Mouse (Mus musculus): ENCODE data around the gene Dock6.

DNA sequence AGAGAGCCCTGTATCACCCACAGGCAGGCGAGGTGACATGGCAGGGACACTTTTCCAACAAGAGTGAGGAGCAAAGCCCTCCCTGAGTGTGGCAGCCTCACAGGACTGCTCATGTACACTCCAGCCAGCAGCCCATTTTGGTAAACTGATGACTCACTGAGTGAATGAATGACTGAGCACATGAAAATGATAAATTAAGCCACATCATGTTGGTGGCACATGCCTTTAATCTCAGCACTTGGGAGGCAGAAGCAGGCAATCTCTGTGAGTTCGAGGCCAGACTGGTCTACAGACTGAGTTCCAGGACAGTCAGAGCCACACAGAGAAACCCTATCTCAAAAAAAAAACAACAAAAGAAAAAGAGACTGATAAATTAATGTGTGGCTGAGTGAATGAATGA lies 5.1 kb upstream of the Dock6 start:
- TF ChIP-seq CTCF (IDR thresholded peaks at IDR 0.05; ENCODE audit: extremely low read depth, insufficient read depth, low read length) (no peak), POLR2A (IDR thresholded peaks at IDR 0.05; ENCODE audit: extremely low read depth, insufficient read depth, low read length) (no peak)
